Mouse (Mus musculus): ENCODE results near the gene Tbx1. TPM values are rescaled to one million over a fixed set of nuclear protein-coding genes. Genes with fewer than 3 reads are reported as not detected.
"Not testable (repeated sequence)": the region's sequence is repeated elsewhere in the genome, so short reads cannot be mapped to it uniquely, and the experiment has no call there.

Gene Tbx1
- total RNA-seq, 2 experiments from 2014 or later, result 1.1 to 1.3 TPM

GRCm38 (mm10) chr16:18552106-18552710 is 38.3 kb downstream of the Tbx1 start:
- DNase-seq, result no peak

GRCm38 (mm10) chr16:18551604-18552003 is 38.9 kb downstream of the Tbx1 start:
- no peak for DNase-seq

- no peak for DNase-seq
Observed at GRCm38 (mm10) chr16:18547891-18548290, 42.6 kb downstream of the Tbx1 start.

- no peak for DNase-seq
Observed at GRCm38 (mm10) chr16:18543151-18543829, 47.2 kb downstream of the Tbx1 start.

- DNase-seq, result no peak
Observed at GRCm38 (mm10) chr16:18539281-18539680, 51.2 kb downstream of the Tbx1 start.

- no peak for DNase-seq
Observed at GRCm38 (mm10) chr16:18537407-18537990, 53.0 kb downstream of the Tbx1 start.

GRCm38 (mm10) chr16:18533061-18533460 is 57.4 kb downstream of the Tbx1 start:
- not testable (repeated sequence) for DNase-seq

Other genes starting within 250 kb of the Tbx1 start
- 100 to 1,000 TPM; 170 to 176 TPM for gene Tango2, start 242.6 kb downstream of the Tbx1 start, total RNA-seq (2021)
- gene Arvcf, start 242.5 kb downstream of the Tbx1 start, total RNA-seq (2021), result 10 to 100 TPM; 13.1 to 15.1 TPM
- gene Txnrd2, start 164.3 kb downstream of the Tbx1 start, total RNA-seq (2021), result 10 to 100 TPM; 42.9 to 44.4 TPM
- gene Comt, start 163.8 kb downstream of the Tbx1 start, total RNA-seq (2021), result 100 to 1,000 TPM; 123 to 141 TPM
- 1 to 10 TPM; 6.1 to 6.4 TPM for gene Gnb1l, start 92.0 kb downstream of the Tbx1 start, total RNA-seq (2021)
- gene Rtl10, start 91.8 kb downstream of the Tbx1 start, total RNA-seq (2021), result 1 to 10 TPM; 3.9 to 4.1 TPM
- under 1 TPM; 0.27 to 0.67 TPM for gene Gp1bb, start 31.7 kb upstream of the Tbx1 start, total RNA-seq (2021)
- gene Gm49601, start 35.8 kb upstream of the Tbx1 start, total RNA-seq (2021), result 1 to 10 TPM in 1 of 2 experiments, under 1 TPM in 1; 0.15 to 1.1 TPM
- 1 to 10 TPM; 3.9 to 4.1 TPM for gene Sept5, start 39.3 kb upstream of the Tbx1 start, total RNA-seq (2021)
- 10 to 100 TPM; 15.4 to 22.7 TPM for gene Cldn5, start 186.2 kb upstream of the Tbx1 start, total RNA-seq (2021)
- gene Ufd1, start 221.1 kb upstream of the Tbx1 start, total RNA-seq (2021), result 10 to 100 TPM; 52.6 to 55.1 TPM
- 1 to 10 TPM; 2.1 to 3.2 TPM for gene Cdc45, start 221.3 kb upstream of the Tbx1 start, total RNA-seq (2021)
- gene 2510002D24Rik, start 245.9 kb upstream of the Tbx1 start, total RNA-seq (2021), result 10 to 100 TPM; 26.0 to 30.1 TPM
- gene Gm28539, start 245.9 kb upstream of the Tbx1 start, total RNA-seq (2021), result 1 to 10 TPM in 1 of 2 experiments, not detected in 1; 1.9 TPM